Mouse (Mus musculus): ENCODE measurements around the gene Borcs5. TPM values are rescaled to one million over a fixed set of nuclear protein-coding genes. Genes with fewer than 3 reads are reported as not detected.
A peak's percentile ranks its signal among the peaks of the same experiment; 100 is the strongest.

The Borcs5 gene
- polyA plus RNA-seq, 1 experiment from 2014 or later = 17.7 TPM

- Histone ChIP-seq H3K4me1 (no peaks in the 10 kb centered on the region), H3K9me3 (no peaks in the 10 kb centered on the region), H3K27ac (replicated peaks) (no peak overlapping the region), H3K36me3 (replicated peaks) (no peaks in the 10 kb centered on the region), H3K4me3 (no peak overlapping the region), H3K27me3 (replicated peaks; ENCODE audit: low read depth, poor library complexity, severe bottlenecking) (no peaks in the 10 kb centered on the region)
- 89% methylated on average over 6 of the region's 6 CpGs for WGBS
- no peak for DNase-seq (ENCODE audit: low spot score)
These were observed 55.2 kb downstream of the Borcs5 start for GRCm38 (mm10) chr6:134694498-134694897.

GRCm38 (mm10) chr6:134694988-134695387 is 55.7 kb downstream of the Borcs5 start:
- H3K27ac ChIP-seq (replicated peaks) = no peak overlapping the region
- WGBS = 96% methylated on average over 3 of the region's 3 CpGs

GRCm38 (mm10) chr6:134695625-134696024 is 56.3 kb downstream of the Borcs5 start:
- Histone ChIP-seq H3K27ac (replicated peaks) (no peak overlapping the region), H3K4me1 (no peaks in the 10 kb centered on the region; the same call in 1 of the 2 replicates), H3K4me3 (no peak overlapping the region), H3K9me3 (no peaks in the 10 kb centered on the region), H3K36me3 (replicated peaks) (no peaks in the 10 kb centered on the region), H3K27me3 (replicated peaks; ENCODE audit: low read depth, poor library complexity, severe bottlenecking) (no peaks in the 10 kb centered on the region)
- WGBS = 81% methylated on average over 3 of the region's 3 CpGs
- DNase-seq (ENCODE audit: low spot score) = no peak

More at GRCm38 (mm10) chr6:134694988-134695387, 55.7 kb downstream of the Borcs5 start:
- Histone ChIP-seq H3K9me3 (no peaks in the 10 kb centered on the region), H3K4me3 (no peak overlapping the region), H3K4me1 (no peaks in the 10 kb centered on the region), H3K36me3 (replicated peaks) (no peaks in the 10 kb centered on the region), H3K27me3 (replicated peaks; ENCODE audit: low read depth, poor library complexity, severe bottlenecking) (no peaks in the 10 kb centered on the region)
- DNase-seq (ENCODE audit: low spot score) = no peak

- Histone ChIP-seq H3K36me3 (replicated peaks) (no peaks in the 10 kb centered on the region), H3K4me1 (peaks cover 5% of the 10 kb centered on the region), H3K4me3 (no peak overlapping the region), H3K27me3 (replicated peaks; ENCODE audit: low read depth, poor library complexity, severe bottlenecking) (no peaks in the 10 kb centered on the region), H3K27ac (replicated peaks) (no peak overlapping the region), H3K9me3 (no peaks in the 10 kb centered on the region)
- no peak for DNase-seq (ENCODE audit: low spot score)
- 75% methylated on average over 4 of the region's 4 CpGs for WGBS
These were observed 56.8 kb downstream of the Borcs5 start for GRCm38 (mm10) chr6:134696146-134696545.

GRCm38 (mm10) chr6:134696554-134696953 is 57.2 kb downstream of the Borcs5 start:
- WGBS = 81% methylated on average over 2 of the region's 2 CpGs
- Histone ChIP-seq H3K4me3 (no peak overlapping the region), H3K27me3 (replicated peaks; ENCODE audit: low read depth, poor library complexity, severe bottlenecking) (no peaks in the 10 kb centered on the region), H3K27ac (replicated peaks) (no peak overlapping the region), H3K9me3 (no peaks in the 10 kb centered on the region), H3K4me1 (peaks cover 7% of the 10 kb centered on the region), H3K36me3 (replicated peaks) (no peaks in the 10 kb centered on the region)
- DNase-seq (ENCODE audit: low spot score) = no peak

- peaks cover 7% of the 10 kb centered on the region for H3K4me1 ChIP-seq
- DNase-seq (ENCODE audit: low spot score) = no peak
- H3K36me3 ChIP-seq (replicated peaks) = no peaks in the 10 kb centered on the region
- H3K27ac ChIP-seq (replicated peaks) = no peak overlapping the region
- H3K9me3 ChIP-seq = no peaks in the 10 kb centered on the region
- 94% methylated on average over 5 of the region's 5 CpGs for WGBS
- H3K27me3 ChIP-seq (replicated peaks; ENCODE audit: low read depth, poor library complexity, severe bottlenecking) = no peaks in the 10 kb centered on the region
- no peak overlapping the region for H3K4me3 ChIP-seq
These were observed 58.9 kb downstream of the Borcs5 start for GRCm38 (mm10) chr6:134698243-134698642.

GRCm38 (mm10) chr6:134700451-134701210 is 61.3 kb downstream of the Borcs5 start:
- 60% methylated on average over 8 of the region's 8 CpGs for WGBS
- peak; percentile 21 for DNase-seq (ENCODE audit: low spot score)

GRCm38 (mm10) chr6:134701211-134701602 is 61.9 kb downstream of the Borcs5 start:
- Histone ChIP-seq H3K27ac (replicated peaks) (no peak overlapping the region), H3K4me1 (peaks cover 7% of the 10 kb centered on the region), H3K36me3 (replicated peaks) (no peaks in the 10 kb centered on the region), H3K9me3 (no peaks in the 10 kb centered on the region), H3K27me3 (replicated peaks; ENCODE audit: low read depth, poor library complexity, severe bottlenecking) (no peaks in the 10 kb centered on the region), H3K4me3 (no peak overlapping the region)
- DNase-seq (ENCODE audit: low spot score) = no peak
- WGBS = 85% methylated on average over 6 of the region's 6 CpGs

More at GRCm38 (mm10) chr6:134700451-134701210, 61.3 kb downstream of the Borcs5 start:
- H3K27me3 ChIP-seq (replicated peaks; ENCODE audit: low read depth, poor library complexity, severe bottlenecking) = no peaks in the 10 kb centered on the region
- no peak overlapping the region for H3K27ac ChIP-seq (replicated peaks)
- H3K4me1 ChIP-seq = peaks cover 7% of the 10 kb centered on the region
- no peaks in the 10 kb centered on the region for H3K9me3 ChIP-seq
- H3K36me3 ChIP-seq (replicated peaks) = no peaks in the 10 kb centered on the region
- no peak overlapping the region for H3K4me3 ChIP-seq

- Histone ChIP-seq H3K9me3 (no peaks in the 10 kb centered on the region), H3K36me3 (replicated peaks) (no peaks in the 10 kb centered on the region), H3K4me1 (peaks cover 7% of the 10 kb centered on the region), H3K27me3 (replicated peaks; ENCODE audit: low read depth, poor library complexity, severe bottlenecking) (no peaks in the 10 kb centered on the region), H3K4me3 (no peak overlapping the region), H3K27ac (replicated peaks) (no peak overlapping the region)
- DNase-seq (ENCODE audit: low spot score) = no peak
- WGBS = 96% methylated on average over 7 of the region's 7 CpGs
These were observed 62.9 kb downstream of the Borcs5 start for GRCm38 (mm10) chr6:134702184-134702583.

GRCm38 (mm10) chr6:134703053-134703690 is 63.9 kb downstream of the Borcs5 start:
- WGBS = 90% methylated on average over 4 of the region's 4 CpGs
- Histone ChIP-seq H3K9me3 (no peaks in the 10 kb centered on the region), H3K4me1 (peaks cover 7% of the 10 kb centered on the region), H3K27me3 (replicated peaks; ENCODE audit: low read depth, poor library complexity, severe bottlenecking) (no peaks in the 10 kb centered on the region), H3K36me3 (replicated peaks) (no peaks in the 10 kb centered on the region; the same call in 1 of the 2 replicates), H3K27ac (replicated peaks) (no peak overlapping the region), H3K4me3 (no peak overlapping the region)
- DNase-seq (ENCODE audit: low spot score) = no peak

GRCm38 (mm10) chr6:134706467-134706866 is 67.2 kb downstream of the Borcs5 start:
- 83% methylated on average over 4 of the region's 4 CpGs for WGBS
- no peaks in the 10 kb centered on the region for H3K27me3 ChIP-seq (replicated peaks; ENCODE audit: low read depth, poor library complexity, severe bottlenecking)
- DNase-seq (ENCODE audit: low spot score) = no peak

GRCm38 (mm10) chr6:134710020-134710419 is 70.7 kb downstream of the Borcs5 start:
- DNase-seq (ENCODE audit: low spot score) = no peak
- H3K9me3 ChIP-seq = no peaks in the 10 kb centered on the region
- peaks cover 24% of the 10 kb centered on the region; the same call in 1 of the 2 replicates for H3K36me3 ChIP-seq (replicated peaks)
- WGBS = 90% methylated on average over 15 of the region's 15 CpGs
- H3K27me3 ChIP-seq (replicated peaks; ENCODE audit: low read depth, poor library complexity, severe bottlenecking) = no peaks in the 10 kb centered on the region
- H3K4me3 ChIP-seq = no peak overlapping the region
- no peak overlapping the region for H3K27ac ChIP-seq (replicated peaks)
- H3K4me1 ChIP-seq = no peaks in the 10 kb centered on the region

More at GRCm38 (mm10) chr6:134706467-134706866, 67.2 kb downstream of the Borcs5 start:
- Histone ChIP-seq H3K9me3 (no peaks in the 10 kb centered on the region), H3K36me3 (replicated peaks) (peaks cover 10% of the 10 kb centered on the region; the same call in 1 of the 2 replicates), H3K4me3 (no peak overlapping the region), H3K4me1 (no peaks in the 10 kb centered on the region), H3K27ac (replicated peaks) (no peak overlapping the region)

GRCm38 (mm10) chr6:134713321-134713720 is 74.0 kb downstream of the Borcs5 start:
- no peaks in the 10 kb centered on the region for H3K27me3 ChIP-seq (replicated peaks; ENCODE audit: low read depth, poor library complexity, severe bottlenecking)
- no peak overlapping the region for H3K4me3 ChIP-seq
- H3K9me3 ChIP-seq = no peaks in the 10 kb centered on the region
- no peak for DNase-seq (ENCODE audit: low spot score)
- H3K27ac ChIP-seq (replicated peaks) = no peak overlapping the region
- 42% methylated on average over 3 of the region's 3 CpGs for WGBS
- peaks cover 53% of the 10 kb centered on the region for H3K36me3 ChIP-seq (replicated peaks)
- H3K4me1 ChIP-seq = no peaks in the 10 kb centered on the region
